Mouse (Mus musculus) limb, embryonic 14.5 days (tissue): ENCODE data around the gene Smad3. TPM values are rescaled to one million over a fixed set of nuclear protein-coding genes. Genes with fewer than 3 reads are reported as not detected.

Experiments
- ATAC-seq: fragments of 200-750 bp; cut with Nextera tagmentation; 2 replicates; pipeline ENCODE4 v1.8.0; 2017; ENCODE audit warnings: low read depth, moderate number of reproducible peaks, moderate TSS enrichment; ENCODE audit not compliant: low FRiP score
- DNase-seq: peaks from one replicate; pipeline ENCODE4 v3.0.0-alpha.2; 2015; ENCODE audit warnings: low spot score
- H3K27ac ChIP-seq: fragments of 300-500 bp; sonication (generic); replicated peaks from 2 replicates; pipeline ENCODE4 v1.5.1; 2014; ENCODE audit warnings: low read depth, mild to moderate bottlenecking, low read length, moderate library complexity, mixed read lengths
- H3K27me3 ChIP-seq: fragments of 300-500 bp; sonication (generic); 2 replicates; pipeline ENCODE4 v1.6.1; 2014; ENCODE audit warnings: low read length, mixed read lengths; ENCODE audit not compliant: control insufficient read depth, insufficient read depth
- H3K36me3 ChIP-seq: fragments of 300-500 bp; sonication (generic); 2 replicates; pipeline ENCODE4 v1.6.1; 2014; ENCODE audit warnings: mild to moderate bottlenecking, low read length, moderate library complexity, mixed read lengths; ENCODE audit not compliant: control insufficient read depth, insufficient read depth
- H3K4me1 ChIP-seq: fragments of 300-500 bp; sonication (generic); 2 replicates; pipeline ENCODE4 v1.6.1; 2014; ENCODE audit warnings: antibody characterized with exemption, low read length, mixed read lengths; ENCODE audit not compliant: control insufficient read depth, insufficient read depth
- H3K4me2 ChIP-seq: fragments of 300-500 bp; sonication (generic); replicated peaks from 2 replicates; pipeline ENCODE4 v1.6.1; 2014; ENCODE audit warnings: low read depth, mild to moderate bottlenecking, low read length, moderate library complexity; ENCODE audit not compliant: severe bottlenecking
- H3K4me3 ChIP-seq: fragments of 300-500 bp; sonication (generic); replicated peaks from 2 replicates; pipeline ENCODE4 v1.5.1; 2014; ENCODE audit warnings: low read length
- H3K9ac ChIP-seq: fragments of 300-500 bp; sonication (generic); 2 replicates; pipeline ENCODE4 v1.6.1; 2014; ENCODE audit warnings: mild to moderate bottlenecking, low read depth, low read length, moderate library complexity; ENCODE audit not compliant: severe bottlenecking
- H3K9me3 ChIP-seq: fragments of 300-500 bp; sonication (generic); 2 replicates; pipeline ENCODE4 v1.6.1; 2016; ENCODE audit warnings: low read length; ENCODE audit not compliant: control insufficient read depth
- POLR2A ChIP-seq: fragments of 200-500 bp; IDR thresholded peaks from 2 replicates; pipeline ENCODE4 v1.8.0; 2012; ENCODE audit warnings: inconsistent platforms, mild to moderate bottlenecking, moderate library complexity, borderline replicate concordance; ENCODE audit not compliant: insufficient read depth, insufficient read length; ENCODE audit errors: extremely low read depth
- WGBS: fragments of 180-500 bp; shearing (Covaris S2); extraction: QIAGEN DNeasy Blood & Tissue Kit; methylation state at CpG from one replicate; pipeline ENCODE4 v1.1.7; 2014; 5-methylcytosine and 5-hydroxymethylcytosine counted together
- polyA plus RNA-seq, 2 experiments: library from polyadenylated mRNA; depleted of rRNA in 1 of 2; stranded (reverse) in 1 of 2; unstranded in 1 of 2; fragments of >200 nt; fragmentation: Nextera tagmentation in 1 of 2; extraction: Ambion mirVana in 1 of 2; gene quantifications; 2 replicates each; pipeline versions ENCODE4 v1.2.1 to v1.2.3; 2012 to 2014

Smad3 gene
- polyA plus RNA-seq, 2 experiments: 25.1 to 50.9 TPM

DNA sequence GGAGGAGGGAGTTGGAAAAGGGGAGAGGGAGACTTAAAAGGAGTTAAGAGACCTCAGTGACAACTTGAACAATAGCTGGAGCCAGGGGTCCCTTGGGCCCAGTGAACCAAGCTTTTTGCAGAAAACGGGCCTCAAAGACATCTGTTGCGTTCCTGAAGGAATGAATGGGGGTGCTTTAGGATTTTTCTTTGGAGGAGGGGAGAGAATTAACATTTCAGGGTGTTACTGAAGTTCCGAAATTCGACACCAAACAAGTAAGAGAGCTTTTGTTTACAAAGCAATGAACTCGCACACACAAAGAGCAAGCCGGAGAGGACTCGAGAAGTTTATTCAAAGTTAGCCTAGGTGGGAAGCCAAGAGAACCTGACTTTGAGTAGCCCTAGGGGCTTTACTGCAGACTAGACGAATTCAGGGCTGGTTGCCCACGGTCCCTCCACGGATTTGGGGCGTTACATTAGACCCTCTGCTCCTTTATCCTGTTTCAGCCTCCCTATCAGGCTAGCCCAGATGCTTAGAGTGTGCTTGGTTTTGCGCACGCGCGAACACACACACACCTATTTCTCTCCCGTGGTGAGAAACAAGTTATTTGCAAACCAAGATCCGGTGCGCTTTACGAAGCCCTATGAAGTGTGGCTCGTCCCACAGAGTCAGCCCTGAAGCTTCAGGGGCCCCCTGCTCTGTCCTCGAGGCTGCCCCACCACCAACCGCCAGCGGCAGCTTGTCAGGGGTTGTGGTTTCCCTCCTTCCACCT lies 1.0 kb upstream of the Smad3 start:
- H3K9me3 ChIP-seq: no peaks in the 10 kb centered on the region
- peaks cover 28% of the 10 kb centered on the region for H3K4me1 ChIP-seq
- H3K4me2 ChIP-seq: peak overlapping the region; percentile 75
- peak overlapping the region; percentile 97 for H3K27ac ChIP-seq
- TF ChIP-seq POLR2A: peak; percentile 40; the same call in 1 of the 2 replicates
- peak; percentile 1; the same call in 1 of the 2 replicates for ATAC-seq
- no peaks in the 10 kb centered on the region for H3K27me3 ChIP-seq
- peak overlapping the region; percentile 94 for H3K9ac ChIP-seq
- 2% methylated on average over 23 of the region's 23 CpGs for WGBS
- H3K4me3 ChIP-seq: peak overlapping the region; percentile 87
- peaks cover 4% of the 10 kb centered on the region; the same call in 1 of the 2 replicates for H3K36me3 ChIP-seq
- DNase-seq: peak; percentile 70

- peak overlapping the region; percentile 75 for H3K4me2 ChIP-seq
- H3K9ac ChIP-seq: peak overlapping the region; percentile 94
- H3K27ac ChIP-seq: peak overlapping the region; percentile 97
- ATAC-seq (no peak), DNase-seq (no peak)
- H3K9me3 ChIP-seq: no peaks in the 10 kb centered on the region
- peaks cover 36% of the 10 kb centered on the region for H3K4me1 ChIP-seq
- WGBS: 0% methylated on average over 25 of the region's 26 CpGs
- H3K36me3 ChIP-seq: peaks cover 4% of the 10 kb centered on the region; the same call in 1 of the 2 replicates
- H3K4me3 ChIP-seq: peak overlapping the region; percentile 87
- H3K27me3 ChIP-seq: no peaks in the 10 kb centered on the region
- TF ChIP-seq POLR2A: no peak
These were observed 377 bp downstream of the Smad3 start for GRCm38 (mm10) chr9:63757462-63757772.

DNA sequence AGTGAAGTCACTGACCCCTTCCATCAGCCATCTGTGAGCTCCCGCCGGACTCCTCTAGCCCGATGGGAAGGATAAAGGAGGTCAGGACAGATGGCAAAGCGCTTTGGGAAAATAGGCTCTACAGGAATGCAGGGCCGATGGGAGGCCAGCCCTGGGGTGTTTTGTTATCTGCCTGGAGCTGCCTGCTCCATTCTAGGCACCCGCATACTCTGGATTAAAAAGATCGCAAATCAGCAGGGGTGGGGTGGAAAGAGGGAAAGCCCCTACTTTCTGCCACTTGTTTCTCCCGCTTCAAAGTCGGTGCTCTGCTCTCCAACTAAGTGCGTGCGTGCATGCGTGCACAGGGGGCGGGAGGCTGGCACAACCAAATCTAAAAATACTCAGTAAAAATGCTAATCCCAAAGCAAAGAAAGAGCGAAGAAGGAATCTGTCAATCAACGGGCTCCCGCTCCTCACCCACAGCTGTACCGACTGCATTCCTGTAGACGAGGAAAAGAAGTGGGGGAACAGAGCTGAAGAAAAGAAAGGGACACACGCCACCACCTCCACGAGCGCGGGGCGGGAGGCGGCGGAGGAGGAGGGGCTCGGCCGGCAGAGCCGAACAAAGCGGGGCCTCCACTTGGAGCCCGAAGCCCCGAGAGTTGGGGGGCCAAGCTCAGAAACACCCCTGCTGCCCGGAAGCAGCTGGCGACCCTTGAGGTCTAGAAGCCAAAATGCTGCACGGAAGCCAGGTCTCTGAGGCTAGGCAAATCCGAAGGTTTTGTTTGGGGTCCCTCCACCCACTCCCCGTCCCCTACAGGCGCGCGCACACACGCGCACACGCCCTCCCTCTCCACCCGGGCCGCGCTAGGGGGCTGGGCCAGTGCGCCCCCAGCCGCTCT lies 973 bp downstream of the Smad3 start:
- ATAC-seq: peak; percentile 28; the same call in 1 of the 2 replicates
- H3K9me3 ChIP-seq: no peaks in the 10 kb centered on the region
- TF ChIP-seq POLR2A: 0 out of 2 replicates have a peak, but pooled peaks have one; percentile 29
- H3K36me3 ChIP-seq: peaks cover 4% of the 10 kb centered on the region; the same call in 1 of the 2 replicates
- peak overlapping the region; percentile 75 for H3K4me2 ChIP-seq
- peak overlapping the region; percentile 97 for H3K27ac ChIP-seq
- H3K27me3 ChIP-seq: no peaks in the 10 kb centered on the region
- H3K9ac ChIP-seq: peak overlapping the region; percentile 94
- peak; percentile 52 for DNase-seq
- peak overlapping the region; percentile 87 for H3K4me3 ChIP-seq
- 3% methylated on average over 47 of the region's 47 CpGs for WGBS
- H3K4me1 ChIP-seq: peaks cover 38% of the 10 kb centered on the region

GRCm38 (mm10) chr9:63755671-63756543 lies 1.9 kb downstream of the Smad3 start:
- Histone ChIP-seq H3K36me3 (peaks cover 4% of the 10 kb centered on the region; the same call in 1 of the 2 replicates), H3K27ac (peak overlapping the region; percentile 30; the same call in 1 of the 2 replicates), H3K9ac (peak overlapping the region; percentile 94), H3K4me2 (peak overlapping the region; percentile 75), H3K4me1 (peaks cover 42% of the 10 kb centered on the region), H3K9me3 (no peaks in the 10 kb centered on the region), H3K4me3 (peak overlapping the region; percentile 87), H3K27me3 (no peaks in the 10 kb centered on the region)
- 12% methylated on average over 15 of the region's 15 CpGs for WGBS
- ATAC-seq: no peak
- no peak for DNase-seq
- no peak for TF ChIP-seq POLR2A
